Mouse (Mus musculus): Measurements from ENCODE around the gene Nobox. TPM values are rescaled to one million over a fixed set of nuclear protein-coding genes. Genes with fewer than 3 reads are reported as not detected.
A peak's percentile ranks its signal among the peaks of the same experiment; 100 is the strongest.

Gene Nobox
- total RNA-seq, 1 experiment from 2014 or later: not detected

DNA sequence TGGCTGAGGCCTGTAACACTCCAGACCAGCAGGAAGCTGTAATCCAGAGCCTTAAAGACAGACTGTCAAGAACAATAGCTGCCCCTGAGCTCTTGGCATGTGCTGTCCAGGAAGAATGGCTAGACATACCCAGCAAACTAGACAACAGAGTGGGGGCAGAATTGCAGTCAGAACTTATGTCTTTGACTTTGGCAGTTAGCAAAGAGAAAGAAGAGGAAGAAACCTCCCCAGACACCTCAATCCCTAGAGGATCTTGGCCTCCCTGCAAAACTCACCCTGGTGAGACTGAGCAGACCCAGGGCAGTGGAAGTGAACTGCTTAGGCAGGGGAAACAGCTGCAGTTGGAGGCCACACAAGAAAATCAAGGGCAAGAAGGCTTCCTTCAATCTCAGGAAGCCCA is 36.8 kb downstream of the Nobox start:
- DNase-seq: no peak

- peak; percentile 27 for DNase-seq
These were observed 43.0 kb downstream of the Nobox start for GRCm38 (mm10) chr6:43266356-43266755.

DNA sequence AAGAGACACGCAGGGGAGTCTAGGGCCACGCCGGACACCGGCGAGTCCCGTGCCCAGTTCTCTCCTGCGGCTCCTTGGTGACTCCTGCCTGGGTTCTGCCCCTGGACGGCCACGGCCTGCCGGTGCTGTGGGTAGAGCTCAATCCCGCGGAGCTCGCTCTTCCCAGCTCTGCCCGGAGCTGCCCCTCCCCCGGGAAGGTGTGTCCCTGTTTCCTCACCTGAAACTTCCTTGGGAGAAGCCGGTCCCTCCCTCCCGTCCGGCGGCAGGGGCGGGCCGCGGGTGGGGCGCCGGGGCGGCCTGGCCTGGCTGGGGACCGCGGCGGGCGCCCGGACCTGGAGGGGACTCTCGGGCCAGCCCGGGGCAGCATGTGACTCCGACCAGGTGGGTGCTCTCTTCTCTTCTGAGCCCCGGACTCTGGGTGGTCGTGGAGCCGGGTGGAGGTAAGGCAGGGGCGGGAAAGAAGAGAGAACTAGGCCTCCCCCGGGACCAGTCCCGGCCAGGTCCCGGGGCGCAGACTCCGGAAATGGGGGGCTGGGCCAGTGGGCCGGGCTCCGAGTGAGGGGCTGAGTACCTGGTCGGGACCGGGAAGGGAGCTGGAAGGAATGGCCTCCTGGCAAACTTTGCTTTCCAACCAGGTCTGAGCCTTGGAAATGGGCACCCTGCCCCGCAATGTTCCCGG is 43.9 kb downstream of the Nobox start, which contains the start of gene Arhgef5:
TSS of gene Arhgef5 (plus strand) at position 220 of the 679 bp plus-strand sequence.
- DNase-seq: peak; percentile 62

GRCm38 (mm10) chr6:43260756-43261155 is 48.6 kb downstream of the Nobox start:
- DNase-seq: no peak

DNA sequence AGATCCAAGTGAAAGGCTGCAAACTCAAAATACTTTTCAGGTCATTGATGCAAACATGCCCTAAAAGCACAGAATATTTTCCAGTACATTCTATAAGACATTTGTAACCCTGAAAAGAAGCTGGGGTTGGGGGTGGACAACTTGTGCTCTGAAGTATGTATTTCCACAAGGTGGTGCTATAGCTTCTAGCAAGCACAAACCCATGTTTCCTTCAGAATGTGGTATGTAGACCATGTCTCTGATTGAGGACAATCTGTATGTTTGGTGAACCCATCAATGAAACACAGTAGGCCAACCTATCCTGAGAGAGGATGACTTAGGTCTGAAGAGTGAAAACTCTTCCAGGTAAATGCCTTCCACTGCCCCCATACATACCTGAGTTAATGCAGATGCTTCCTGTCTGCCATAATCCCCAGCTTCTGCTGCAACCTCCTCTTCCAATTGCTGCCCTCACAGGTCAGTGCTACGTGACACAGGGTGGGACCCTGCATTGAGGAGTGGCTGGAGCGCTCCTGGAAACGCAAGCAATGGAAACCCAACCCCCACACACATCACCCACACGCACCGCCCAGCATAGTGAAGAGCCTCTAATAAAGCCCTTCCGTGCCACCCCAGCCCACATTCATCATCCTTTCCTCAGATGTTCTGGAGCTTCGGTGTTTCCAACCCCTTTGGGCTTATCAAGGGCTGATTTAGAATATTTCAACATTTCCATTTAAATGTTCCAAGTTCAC is 55.0 kb downstream of the Nobox start:
- DNase-seq: no peak

Other genes with a start within 250 kb of the Nobox start
- gene Olfr441, start 203.2 kb downstream of the Nobox start, total RNA-seq (2021): not detected in 2 replicates
- not detected in 2 replicates for gene Olfr237-ps1, start 163.0 kb downstream of the Nobox start, total RNA-seq (2021)
- gene Olfr437, start 146.3 kb downstream of the Nobox start, total RNA-seq (2021): not detected in 2 replicates
- not detected in 2 replicates for gene Olfr13, start 137.4 kb downstream of the Nobox start, total RNA-seq (2021)
- gene Olfr435, start 112.4 kb downstream of the Nobox start, total RNA-seq (2021): not detected in 2 replicates
- gene Olfr434, start 96.5 kb downstream of the Nobox start, total RNA-seq (2021): not detected in 2 replicates
- not detected in 2 replicates for gene Olfr47, start 78.0 kb downstream of the Nobox start, total RNA-seq (2021)
- gene Arhgef5, start 44.0 kb downstream of the Nobox start, total RNA-seq (2021): 21.9 and 22.2 TPM in 2 replicates